Mouse (Mus musculus) erythroblast, embryonic 14.5 days (primary cell): Measurements from ENCODE around the gene Ptpn20. TPM values are rescaled to one million over a fixed set of nuclear protein-coding genes. Genes with fewer than 3 reads are reported as not detected.

ENCODE experiments used
- H3K27me3 ChIP-seq: 2 replicates; pipeline ENCODE4 v1.6.1; 2012; ENCODE audit warnings: inconsistent platforms; ENCODE audit not compliant: control insufficient read depth
- H3K36me3 ChIP-seq: 2 replicates; pipeline ENCODE4 v1.6.1; 2012; ENCODE audit warnings: mild to moderate bottlenecking, inconsistent platforms; ENCODE audit not compliant: control insufficient read depth
- H3K4me1 ChIP-seq: 2 replicates; pipeline ENCODE4 v1.6.1; 2012; ENCODE audit warnings: inconsistent platforms; ENCODE audit not compliant: control insufficient read depth
- H3K4me3 ChIP-seq: replicated peaks from 2 replicates; pipeline ENCODE3; 2012; ENCODE audit warnings: moderate library complexity, mild to moderate bottlenecking, inconsistent platforms
- H3K9me3 ChIP-seq: 2 replicates; pipeline ENCODE4 v1.6.1; 2012; ENCODE audit warnings: low read length, inconsistent platforms, mixed read lengths; ENCODE audit not compliant: control insufficient read depth
- GATA1 ChIP-seq: IDR thresholded peaks from 2 replicates; pipeline ENCODE4 v1.6.1; 2012; ENCODE audit warnings: low read length, inconsistent platforms, mixed read lengths
- TAL1 ChIP-seq: IDR thresholded peaks from 3 replicates; pipeline ENCODE4 v1.6.1; 2012; ENCODE audit warnings: low read length, inconsistent platforms, mixed read lengths
- polyA plus RNA-seq: library from polyadenylated mRNA; stranded (reverse); fragments of >175 nt; gene quantifications from 2 replicates; pipeline ENCODE4 v1.2.3, GENCODE M21; 2012

The Ptpn20 gene
- polyA plus RNA-seq, 1 experiment = 0.01 TPM

DNA sequence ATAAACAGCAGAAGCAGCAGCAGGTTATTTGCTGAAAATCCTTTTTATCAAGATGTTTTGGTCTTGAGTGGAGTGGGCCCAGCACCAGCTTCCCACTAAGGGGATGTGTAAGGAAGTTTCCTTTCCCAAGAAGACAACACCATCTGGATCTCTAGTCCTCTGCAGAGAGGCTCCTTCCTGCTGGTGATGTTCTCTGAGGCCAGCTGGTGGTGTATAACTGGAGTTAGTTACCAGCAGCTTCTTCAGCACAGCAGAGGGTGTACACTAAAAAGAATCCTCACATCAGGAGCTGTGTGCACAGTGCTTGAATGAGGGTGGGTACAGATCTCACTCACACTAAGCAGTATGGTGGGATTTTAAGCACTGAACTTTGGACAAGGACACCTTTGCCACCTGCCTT is 100.0 kb downstream of the Ptpn20 start:
- no peaks in the 10 kb centered on the region for H3K9me3 ChIP-seq
- H3K4me1 ChIP-seq = no peaks in the 10 kb centered on the region
- no peak for TF ChIP-seq GATA1
- no peak for TF ChIP-seq TAL1
- H3K27me3 ChIP-seq = no peaks in the 10 kb centered on the region
- H3K36me3 ChIP-seq = no peaks in the 10 kb centered on the region
- no peak overlapping the region for H3K4me3 ChIP-seq

Other genes starting within 250 kb of the Ptpn20 start
- 0.02 and 0.14 TPM in 2 replicates for gene Mapk8, start 142.0 kb upstream of the Ptpn20 start, polyA plus RNA-seq
- gene Frmpd2, start 117.5 kb upstream of the Ptpn20 start, polyA plus RNA-seq = not detected in 2 replicates